Mouse (Mus musculus) urinary bladder, postnatal 14 days (tissue): ENCODE measurements around the gene Chn2.
A peak's percentile ranks its signal among the peaks of the same experiment; 100 is the strongest.

ENCODE experiments used
- DNase-seq: peaks from one replicate; pipeline ENCODE4 v3.0.0; 2021; ENCODE audit warnings: low spot score

The Chn2 gene

GRCm38 (mm10) chr6:54042142-54042541 lies 2.8 kb downstream of the Chn2 start:
- no peak for DNase-seq

- DNase-seq, result no peak
These were observed 4.2 kb downstream of the Chn2 start for GRCm38 (mm10) chr6:54043536-54043935.

DNA sequence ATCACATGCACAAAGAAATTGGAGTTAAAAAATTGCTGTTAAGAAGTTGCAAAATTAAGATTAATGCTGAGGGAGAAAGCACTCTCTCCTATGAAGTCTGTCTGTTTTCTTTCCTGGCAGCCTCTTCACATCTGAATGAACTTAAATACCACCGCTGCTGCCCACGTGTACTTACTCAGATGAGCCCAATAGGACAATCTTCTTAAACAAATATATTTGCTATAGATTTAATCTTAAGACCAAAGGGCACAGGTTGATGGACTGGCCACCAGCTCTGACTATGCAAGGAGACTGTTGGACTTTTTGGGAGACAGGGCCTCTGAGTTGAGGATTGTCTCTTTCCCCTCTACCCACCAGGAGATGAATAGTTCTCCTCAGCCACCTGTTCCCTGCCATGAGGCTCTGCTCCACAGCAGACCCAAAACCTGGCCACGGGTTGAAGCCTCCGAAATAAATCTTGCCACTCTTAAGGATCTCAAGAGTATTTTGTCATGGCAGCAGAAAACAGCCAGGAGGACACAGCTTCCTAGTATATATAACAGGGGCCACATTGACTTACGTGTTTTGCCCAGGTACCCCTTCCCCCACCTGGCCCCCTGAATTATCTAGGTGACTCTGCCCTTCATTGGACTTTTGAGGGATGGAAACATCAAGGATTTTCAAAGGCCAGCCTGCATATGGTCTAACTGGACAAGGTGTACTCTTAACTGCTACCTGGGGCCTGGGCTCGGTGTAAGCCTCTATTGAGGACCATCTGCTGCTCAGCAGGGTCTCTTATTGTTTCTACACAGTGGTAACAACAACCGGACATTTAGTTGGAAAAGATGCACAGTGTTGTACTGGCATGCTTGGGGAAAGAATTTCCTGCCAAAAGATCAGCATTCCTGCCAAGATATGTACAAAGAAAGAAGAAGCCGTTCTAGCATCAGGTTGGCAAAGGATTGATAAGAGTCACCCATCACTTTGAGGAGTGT lies 6.7 kb downstream of the Chn2 start:
- DNase-seq, result no peak

- no peak for DNase-seq
These were observed 7.8 kb downstream of the Chn2 start for GRCm38 (mm10) chr6:54046884-54047747.

DNA sequence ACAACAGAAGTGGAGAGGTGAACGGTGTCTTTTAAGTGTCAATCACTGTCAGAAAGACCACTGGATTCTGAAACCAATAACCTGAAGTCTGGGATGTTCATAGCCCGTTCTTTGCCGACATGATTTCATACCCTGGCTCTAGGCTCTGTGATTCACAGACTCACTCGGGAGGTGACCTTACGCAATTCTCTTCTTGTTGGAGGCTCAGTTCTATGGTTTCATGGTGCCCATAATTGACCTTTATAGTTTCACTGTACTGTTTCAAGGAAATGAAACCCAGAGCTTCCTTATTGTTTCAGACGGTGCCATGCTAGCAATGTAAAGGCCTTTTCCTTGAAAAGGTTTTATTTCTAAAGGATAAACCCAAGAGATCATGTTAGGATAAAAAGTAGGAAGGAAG lies 9.4 kb downstream of the Chn2 start:
- no peak for DNase-seq

- no peak for DNase-seq
These were observed 11.8 kb downstream of the Chn2 start for GRCm38 (mm10) chr6:54051173-54051572.

- no peak for DNase-seq
These were observed 12.8 kb downstream of the Chn2 start for GRCm38 (mm10) chr6:54052124-54052523.

DNA sequence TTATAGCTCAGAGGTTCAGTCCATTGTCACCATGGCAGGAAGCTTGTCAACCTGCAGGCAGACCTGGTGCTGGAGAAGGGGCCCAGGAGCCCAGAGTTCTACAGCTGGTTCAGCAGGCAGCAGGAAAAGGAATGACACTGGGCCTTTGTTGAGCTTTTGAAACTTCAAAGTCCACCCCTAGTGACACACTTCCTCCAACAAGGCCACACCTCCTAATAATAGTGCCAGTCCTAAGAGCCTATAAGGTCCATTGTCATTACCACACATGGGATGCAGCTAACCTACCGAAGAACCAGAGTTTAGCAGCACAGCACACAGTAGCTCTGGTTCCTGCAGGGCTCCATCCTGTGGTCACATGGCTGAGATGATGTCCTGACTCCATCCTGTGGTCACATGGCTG lies 13.3 kb downstream of the Chn2 start:
- DNase-seq, result no peak

DNA sequence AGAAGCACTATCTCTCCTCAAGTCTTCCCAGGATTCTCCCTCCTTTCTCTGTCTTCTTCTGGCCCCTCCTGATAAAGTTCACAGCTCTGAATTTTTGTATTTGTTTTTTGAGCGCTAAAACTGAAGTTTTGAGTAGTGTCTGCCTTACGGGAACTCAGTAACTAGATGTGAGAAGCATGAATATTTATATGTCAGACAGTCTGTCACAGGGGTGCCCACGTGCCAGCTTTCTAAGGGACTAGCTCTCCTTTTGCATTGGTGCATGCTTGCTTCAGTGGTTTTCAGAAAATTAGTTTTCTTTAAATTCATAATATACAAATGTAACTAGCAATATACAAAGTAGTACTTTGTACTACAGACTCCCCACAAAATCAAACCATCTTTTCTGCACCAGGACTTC lies 14.0 kb downstream of the Chn2 start:
- DNase-seq, result no peak

DNA sequence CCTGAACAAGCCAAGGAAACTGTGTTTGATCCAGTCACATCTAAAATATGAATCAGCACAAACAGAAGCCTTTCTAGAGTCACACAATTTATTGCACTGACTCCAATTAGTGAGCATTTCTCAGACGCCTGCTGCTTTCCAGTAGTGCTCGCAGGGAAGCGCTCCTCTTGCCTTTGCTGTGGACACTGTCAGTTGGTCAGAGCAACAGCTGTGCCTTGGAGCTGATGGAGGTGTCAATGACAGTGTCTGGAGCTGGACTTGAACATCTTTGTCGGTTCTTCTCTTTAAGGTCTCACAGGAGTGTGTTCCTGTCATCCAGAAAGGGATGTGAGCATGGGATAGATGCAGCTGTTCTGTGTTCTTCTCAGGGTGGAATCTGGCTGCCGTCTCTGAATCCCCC lies 16.0 kb downstream of the Chn2 start:
- DNase-seq, result no peak

- DNase-seq, result no peak
These were observed 17.5 kb downstream of the Chn2 start for GRCm38 (mm10) chr6:54056548-54057532.

- DNase-seq, result no peak
These were observed 18.3 kb downstream of the Chn2 start for GRCm38 (mm10) chr6:54057661-54058060.

GRCm38 (mm10) chr6:54058837-54059236 lies 19.5 kb downstream of the Chn2 start:
- DNase-seq, result no peak

GRCm38 (mm10) chr6:54060258-54060657 lies 20.9 kb downstream of the Chn2 start:
- no peak for DNase-seq

DNA sequence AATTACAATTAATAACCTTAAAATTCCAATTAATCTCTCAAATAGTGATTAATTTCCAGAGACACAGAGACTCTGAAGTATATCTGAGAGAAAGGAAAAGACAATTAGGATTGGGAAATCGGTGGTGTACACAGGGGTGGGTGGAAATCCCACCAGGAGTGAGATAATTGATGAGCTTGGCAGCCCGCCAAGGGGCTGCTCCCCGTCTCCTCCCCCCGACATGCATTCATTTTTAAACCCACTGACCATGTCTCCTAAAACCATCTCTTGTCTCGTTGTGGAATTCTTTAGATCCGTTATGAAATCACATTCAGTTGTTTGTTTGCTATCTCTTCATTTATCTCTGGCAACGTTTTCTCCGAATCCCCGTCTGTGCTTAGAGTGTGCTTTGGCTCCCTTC lies 22.0 kb downstream of the Chn2 start:
- DNase-seq, result no peak

- no peak for DNase-seq
These were observed 24.5 kb downstream of the Chn2 start for GRCm38 (mm10) chr6:54063878-54064277.

- DNase-seq, result no peak
These were observed 28.0 kb downstream of the Chn2 start for GRCm38 (mm10) chr6:54067380-54067779.

DNA sequence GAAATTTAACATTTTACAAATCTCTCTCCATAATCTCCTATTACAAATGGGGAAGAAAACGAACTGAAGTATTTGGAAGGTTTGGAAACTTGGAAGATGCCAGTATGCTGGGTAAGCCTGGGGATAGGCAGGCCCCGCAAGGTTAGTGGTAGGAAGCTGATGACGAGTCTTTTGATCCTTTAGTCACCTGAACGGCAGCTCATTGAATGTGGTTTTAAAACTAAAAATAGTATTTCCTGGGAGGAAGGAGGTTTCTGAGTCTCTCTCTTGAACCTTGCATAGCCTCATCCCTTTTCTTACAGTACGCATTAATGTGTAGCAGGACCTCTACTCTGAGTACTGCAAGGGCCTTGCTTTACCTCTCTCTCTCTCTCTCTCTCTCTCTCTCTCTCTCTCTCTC lies 29.5 kb downstream of the Chn2 start:
- no peak for DNase-seq

- DNase-seq, result peak; percentile 31
These were observed 31.4 kb downstream of the Chn2 start for GRCm38 (mm10) chr6:54070736-54071135.

DNA sequence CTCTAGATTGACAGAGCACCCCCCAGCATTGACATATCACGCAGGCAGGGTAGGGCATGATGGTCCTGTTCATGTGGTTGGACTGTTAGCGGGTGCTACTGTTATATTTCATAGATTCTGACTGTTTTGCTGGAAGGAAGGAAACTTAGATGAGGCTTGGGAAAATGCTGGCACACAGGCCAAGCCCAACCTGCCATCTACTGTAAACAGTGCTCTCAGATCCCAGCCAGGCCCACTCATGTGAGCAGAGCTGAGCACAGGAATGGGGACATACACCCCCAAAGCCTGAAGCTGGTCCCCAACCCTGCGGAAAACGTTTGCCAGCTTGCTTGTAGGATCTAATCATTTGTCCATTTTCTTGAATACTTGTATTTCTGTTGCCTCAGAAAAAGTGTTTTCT lies 32.1 kb downstream of the Chn2 start:
- no peak for DNase-seq

DNA sequence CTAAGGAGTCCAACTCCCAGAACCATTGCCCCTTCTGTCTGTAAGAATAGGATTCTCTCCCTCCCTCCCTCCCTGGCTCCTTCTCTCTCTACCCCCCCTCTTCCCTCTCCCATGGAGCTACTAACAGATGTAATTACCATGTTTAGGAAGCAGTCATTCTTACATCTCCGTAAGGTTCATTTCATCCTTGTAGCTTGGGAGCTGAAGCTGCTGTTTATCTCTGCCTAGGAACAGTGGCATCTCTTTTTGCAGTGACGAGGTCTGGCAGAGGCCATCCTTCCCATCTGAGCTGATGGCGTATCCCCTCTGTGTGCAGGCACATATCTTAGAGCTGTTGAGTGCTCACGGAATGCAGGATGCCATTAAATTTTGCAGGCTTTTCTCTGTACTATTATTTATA lies 35.1 kb downstream of the Chn2 start:
- DNase-seq, result no peak

- no peak for DNase-seq
These were observed 36.1 kb downstream of the Chn2 start for GRCm38 (mm10) chr6:54075419-54075818.
